Mouse (Mus musculus) NIH3T3 (cell line): ENCODE measurements around the gene Cnn2.

Experiments used
- DNase-seq: peaks from one replicate; pipeline ENCODE4 v3.0.0-alpha.2; 2012; ENCODE audit warnings: low read depth

Cnn2 gene

DNA sequence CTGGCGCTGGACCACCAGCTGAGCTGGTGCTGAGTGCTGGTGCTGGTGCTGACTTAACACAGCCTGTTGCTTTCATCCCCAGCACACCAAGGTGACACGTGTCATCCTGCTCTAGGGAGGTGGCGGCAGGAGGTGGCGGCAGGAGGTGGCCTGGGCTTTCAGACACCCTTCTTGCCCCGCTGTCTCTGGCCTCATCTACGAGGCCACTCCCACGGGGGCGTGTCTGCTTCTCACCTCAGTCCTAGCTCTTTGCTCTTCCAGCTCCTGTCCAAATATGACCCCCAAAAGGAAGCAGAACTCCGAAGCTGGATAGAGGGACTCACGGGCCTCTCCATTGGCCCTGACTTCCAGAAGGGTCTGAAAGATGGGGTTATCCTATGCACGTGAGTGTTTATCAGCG lies 2.7 kb downstream of the Cnn2 start:
- DNase-seq, result no peak

- peak; percentile 48 for DNase-seq
These were observed 3.2 kb downstream of the Cnn2 start for GRCm38 (mm10) chr10:79991548-79991947.

DNA sequence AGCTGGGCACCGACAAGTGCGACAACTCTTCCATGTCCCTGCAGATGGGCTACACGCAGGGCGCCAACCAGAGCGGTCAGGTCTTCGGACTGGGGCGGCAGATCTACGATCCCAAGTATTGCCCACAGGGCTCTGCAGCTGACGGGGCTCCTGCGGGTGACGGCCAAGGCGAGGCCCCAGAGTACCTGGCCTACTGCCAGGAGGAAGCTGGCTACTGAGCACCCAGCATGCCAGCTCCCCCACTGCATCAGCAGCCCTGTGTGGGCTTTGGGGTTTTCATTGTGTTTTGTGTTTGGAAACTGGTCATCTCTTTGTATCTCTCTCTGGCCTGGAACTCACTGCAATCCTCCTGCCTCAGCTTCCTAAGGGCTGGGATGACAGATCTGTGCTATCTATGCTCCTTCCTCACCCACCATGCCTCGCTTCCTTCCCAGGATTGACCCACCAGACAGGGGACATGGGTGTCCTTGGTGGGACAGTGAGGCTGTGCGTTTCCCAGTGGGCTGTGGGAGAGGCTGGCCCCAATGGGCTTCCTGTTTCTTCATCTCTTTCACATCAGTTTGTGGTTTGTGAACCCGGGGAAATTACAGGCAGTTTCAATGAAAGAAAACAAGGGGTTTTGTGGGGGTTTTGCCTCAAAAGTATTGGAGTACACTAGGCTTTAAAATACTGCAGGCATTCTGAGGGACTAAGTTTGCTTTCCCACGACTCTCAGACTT lies 6.2 kb downstream of the Cnn2 start:
- peak; percentile 37 for DNase-seq

DNA sequence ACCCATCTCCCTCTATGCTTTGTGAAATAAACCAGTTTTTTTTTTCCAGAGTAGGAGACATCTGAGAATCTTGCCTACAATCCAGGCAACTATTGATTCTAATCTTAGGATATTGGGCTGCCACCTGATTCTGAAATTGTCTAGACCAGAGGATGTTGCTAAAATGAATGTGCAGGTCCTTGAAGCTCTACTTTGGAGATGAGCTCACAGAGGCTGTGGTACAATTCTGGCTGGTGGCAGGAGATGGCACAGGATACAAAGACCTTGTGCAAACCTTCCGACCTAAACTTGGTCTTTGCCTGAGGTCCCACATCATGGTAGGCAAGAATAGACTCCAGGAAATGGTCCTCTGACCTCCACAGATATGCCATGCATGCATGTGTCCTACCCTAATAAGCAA lies 7.3 kb downstream of the Cnn2 start:
- no peak for DNase-seq

- peak; percentile 98 for DNase-seq
These were observed 8.1 kb downstream of the Cnn2 start, which contains the start of gene Abca7 for GRCm38 (mm10) chr10:79996272-79997033. Gene Abca7, plus strand, starts transcription at chr10:79996494.

GRCm38 (mm10) chr10:79997034-79997760 lies 8.8 kb downstream of the Cnn2 start:
- DNase-seq, result peak; percentile 78

DNA sequence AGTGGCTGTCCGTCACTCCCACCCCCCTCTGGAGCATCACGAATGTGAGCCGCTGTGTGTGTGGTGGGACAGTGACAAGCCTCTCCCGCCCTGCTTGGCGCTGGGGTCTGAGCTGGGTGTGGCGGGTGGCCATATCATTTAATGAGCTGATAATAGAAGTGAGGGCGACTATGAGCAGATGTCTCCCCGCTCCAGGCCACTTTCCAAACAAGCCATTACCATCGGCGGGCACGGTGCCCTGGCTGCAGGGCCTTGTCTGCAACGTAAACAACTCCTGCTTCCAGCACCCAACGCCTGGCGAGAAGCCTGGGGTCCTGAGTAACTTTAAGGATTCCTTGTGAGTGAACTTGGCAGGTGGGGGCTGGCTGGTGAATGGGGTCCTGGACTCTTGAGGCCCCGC lies 9.4 kb downstream of the Cnn2 start:
- peak; percentile 58 for DNase-seq

- no peak for DNase-seq
These were observed 13.6 kb downstream of the Cnn2 start for GRCm38 (mm10) chr10:80001945-80002344.

DNA sequence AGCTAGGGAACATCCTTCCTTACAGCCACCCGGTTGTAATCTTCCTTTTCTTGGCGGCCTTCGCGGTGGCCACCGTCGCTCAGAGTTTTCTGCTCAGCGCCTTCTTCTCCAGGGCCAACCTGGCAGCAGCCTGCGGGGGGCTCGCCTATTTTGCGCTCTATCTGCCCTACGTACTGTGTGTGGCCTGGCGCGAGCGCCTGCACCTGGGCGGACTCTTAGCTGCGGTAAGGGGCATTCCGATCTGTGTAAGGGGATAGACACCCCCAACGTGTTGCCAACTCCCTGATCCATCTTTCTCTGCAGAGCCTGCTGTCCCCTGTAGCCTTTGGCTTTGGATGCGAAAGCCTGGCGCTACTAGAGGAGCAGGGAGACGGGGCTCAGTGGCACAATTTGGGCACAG lies 14.4 kb downstream of the Cnn2 start:
- no peak for DNase-seq

GRCm38 (mm10) chr10:80003374-80004232 lies 15.2 kb downstream of the Cnn2 start:
- no peak for DNase-seq

DNA sequence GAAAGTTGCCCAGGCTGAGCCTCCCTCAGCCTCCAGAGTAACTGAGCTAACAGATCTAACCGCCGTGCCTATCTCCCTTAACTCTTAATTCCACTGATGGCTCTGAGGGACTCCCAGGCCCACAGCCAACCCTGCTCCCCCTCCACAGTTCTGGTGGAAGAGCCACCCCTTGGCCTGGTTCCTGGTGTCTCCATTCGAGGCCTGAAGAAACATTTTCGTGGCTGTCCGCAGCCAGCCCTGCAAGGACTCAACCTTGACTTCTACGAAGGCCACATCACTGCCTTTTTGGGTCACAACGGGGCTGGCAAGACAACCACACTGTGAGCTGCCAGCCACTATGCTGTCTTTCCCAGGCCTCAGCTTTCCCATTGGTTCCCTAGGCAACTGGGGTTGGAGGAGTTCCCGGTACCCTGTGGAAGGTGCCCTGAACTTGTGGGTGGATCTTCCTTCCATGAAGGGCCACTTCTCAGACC lies 15.9 kb downstream of the Cnn2 start:
- no peak for DNase-seq

GRCm38 (mm10) chr10:80011740-80012139 lies 23.4 kb downstream of the Cnn2 start:
- DNase-seq, result no peak

DNA sequence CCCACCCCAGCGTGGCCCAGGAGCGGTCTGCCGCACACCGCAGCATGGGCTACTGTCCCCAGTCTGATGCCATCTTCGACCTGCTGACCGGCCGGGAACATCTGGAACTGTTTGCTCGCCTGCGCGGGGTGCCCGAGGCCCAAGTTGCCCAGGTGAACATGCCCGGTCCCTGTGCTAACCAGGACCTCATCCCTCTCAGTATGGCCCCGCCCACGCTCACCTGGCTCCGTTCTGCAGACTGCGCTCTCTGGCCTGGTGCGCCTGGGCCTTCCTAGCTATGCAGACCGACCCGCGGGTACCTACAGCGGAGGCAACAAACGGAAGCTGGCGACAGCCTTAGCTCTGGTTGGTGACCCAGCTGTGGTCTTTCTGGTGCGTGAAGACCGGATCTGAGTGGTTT lies 25.2 kb downstream of the Cnn2 start:
- DNase-seq, result no peak

GRCm38 (mm10) chr10:80014484-80015290 lies 26.3 kb downstream of the Cnn2 start:
- DNase-seq, result peak; percentile 83

GRCm38 (mm10) chr10:80015583-80015982 lies 27.2 kb downstream of the Cnn2 start:
- no peak for DNase-seq

- DNase-seq, result no peak
These were observed 28.1 kb downstream of the Cnn2 start, which contains the start of gene Arhgap45 for GRCm38 (mm10) chr10:80016511-80016910. Gene Arhgap45, plus strand, starts transcription at chr10:80016653.

GRCm38 (mm10) chr10:80016931-80017330 lies 28.5 kb downstream of the Cnn2 start:
- DNase-seq, result no peak

DNA sequence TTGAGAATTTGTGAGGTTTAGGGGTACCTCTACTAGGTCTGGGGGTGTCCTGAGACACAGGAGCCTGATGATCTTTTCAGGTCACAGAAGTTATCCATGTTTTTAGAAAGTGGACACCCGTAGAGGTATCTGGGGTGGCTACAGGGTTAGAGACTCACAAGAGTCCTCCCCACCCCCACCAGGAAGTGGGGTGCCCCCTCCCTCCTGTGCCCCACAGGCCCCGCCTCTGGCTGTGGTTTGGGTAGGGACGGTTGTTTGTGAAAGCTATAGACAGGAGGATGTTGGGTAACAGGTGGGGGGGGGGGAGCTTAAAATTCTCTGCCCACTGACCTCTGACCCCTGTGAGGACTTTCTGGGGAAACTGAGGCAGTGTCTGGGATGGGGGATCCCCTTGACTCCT lies 29.0 kb downstream of the Cnn2 start:
- no peak for DNase-seq

DNA sequence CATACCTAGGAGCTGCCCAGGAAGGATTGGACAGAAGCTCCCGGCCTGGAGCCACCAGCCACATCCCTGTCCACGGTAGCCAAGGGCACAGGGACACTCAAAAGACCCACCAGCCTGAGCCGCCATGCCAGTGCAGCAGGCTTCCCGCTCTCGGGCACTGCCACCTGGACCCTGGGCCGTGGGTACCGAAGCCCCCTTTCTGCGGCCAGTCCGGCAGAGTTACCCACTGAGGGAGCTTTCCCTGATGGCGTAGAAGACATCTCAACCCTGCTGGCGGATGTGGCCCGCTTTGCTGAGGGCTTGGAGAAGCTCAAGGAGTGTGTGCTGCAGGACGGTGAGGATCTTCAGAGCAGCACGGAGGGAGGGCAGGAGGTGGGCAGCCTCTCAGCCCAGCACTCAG lies 29.4 kb downstream of the Cnn2 start:
- no peak for DNase-seq

GRCm38 (mm10) chr10:80018739-80019297 lies 30.4 kb downstream of the Cnn2 start:
- DNase-seq, result peak; percentile 34
